Mouse (Mus musculus): ENCODE measurements around the gene Galnt10.
"Not testable (repeated sequence)": the region's sequence is repeated elsewhere in the genome, so short reads cannot be mapped to it uniquely, and the experiment has no call there.

Galnt10 gene

GRCm38 (mm10) chr11:57800971-57801765 lies 155.9 kb downstream of the Galnt10 start, which contains the start of gene Sap30l:
Sap30l (plus strand) TSS chr11:57801637.
- DNase-seq = peak; percentile 96

DNA sequence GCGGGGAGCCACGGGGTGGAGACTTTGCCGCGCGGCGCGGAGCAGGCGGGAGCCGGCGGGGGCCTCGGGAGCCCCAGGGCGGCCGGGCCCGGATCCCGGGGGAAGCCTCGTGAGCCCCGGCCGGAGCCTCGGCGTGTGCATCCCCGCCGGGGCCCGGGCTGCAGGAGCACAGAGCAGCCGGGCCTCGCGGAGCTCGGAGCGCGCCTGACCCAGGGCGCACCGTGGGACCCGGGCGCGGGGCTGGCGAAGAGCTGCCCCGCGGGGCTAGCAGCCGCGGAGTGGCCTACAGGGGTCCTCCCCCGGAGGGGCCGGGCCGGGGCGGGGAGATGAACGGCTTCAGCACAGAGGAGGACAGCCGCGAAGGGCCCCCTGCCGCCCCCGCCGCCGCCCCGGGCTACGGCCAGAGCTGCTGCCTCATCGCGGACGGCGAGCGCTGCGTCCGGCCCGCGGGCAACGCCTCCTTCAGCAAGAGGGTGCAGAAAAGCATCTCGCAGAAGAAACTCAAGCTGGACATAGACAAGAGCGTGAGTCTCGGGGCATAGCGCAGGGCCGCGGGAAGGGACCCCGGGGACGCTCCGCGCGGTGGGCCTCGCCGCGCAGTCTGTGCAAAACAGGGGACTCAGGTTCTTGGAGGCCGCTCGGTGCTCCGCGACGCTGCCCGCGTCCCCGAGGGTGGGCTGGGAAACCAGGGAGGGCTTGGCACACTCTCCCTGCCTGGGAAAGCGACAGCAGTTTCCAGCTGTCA lies 156.7 kb downstream of the Galnt10 start:
- peak; percentile 54 for DNase-seq

- DNase-seq = peak; percentile 37
These were observed 157.2 kb downstream of the Galnt10 start for GRCm38 (mm10) chr11:57802511-57802870.

- DNase-seq = no peak
These were observed 159.8 kb downstream of the Galnt10 start for GRCm38 (mm10) chr11:57805047-57805446.

- no peak for DNase-seq
These were observed 163.9 kb downstream of the Galnt10 start for GRCm38 (mm10) chr11:57809017-57809731.

DNA sequence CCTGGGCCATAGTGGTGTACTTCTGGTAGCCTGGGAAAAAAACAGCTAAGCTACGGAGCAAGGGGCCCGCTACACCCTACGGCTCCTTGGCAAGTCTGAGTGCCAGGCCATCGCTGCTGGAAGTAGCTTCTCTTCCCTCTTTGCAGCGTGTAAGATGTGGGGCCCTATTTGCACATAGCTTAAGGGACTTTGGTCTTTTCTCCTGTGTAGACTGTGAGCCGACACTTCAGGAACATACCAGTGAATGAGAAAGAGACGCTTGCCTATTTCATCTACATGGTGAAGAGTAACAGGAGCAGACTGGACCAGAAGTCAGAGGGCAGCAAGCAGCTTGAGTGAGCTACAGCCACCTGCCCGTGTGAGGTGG lies 164.5 kb downstream of the Galnt10 start:
- DNase-seq = no peak

GRCm38 (mm10) chr11:57811006-57811405 lies 165.8 kb downstream of the Galnt10 start:
- DNase-seq = no peak

GRCm38 (mm10) chr11:57812212-57812611 lies 167.0 kb downstream of the Galnt10 start:
- no peak for DNase-seq

DNA sequence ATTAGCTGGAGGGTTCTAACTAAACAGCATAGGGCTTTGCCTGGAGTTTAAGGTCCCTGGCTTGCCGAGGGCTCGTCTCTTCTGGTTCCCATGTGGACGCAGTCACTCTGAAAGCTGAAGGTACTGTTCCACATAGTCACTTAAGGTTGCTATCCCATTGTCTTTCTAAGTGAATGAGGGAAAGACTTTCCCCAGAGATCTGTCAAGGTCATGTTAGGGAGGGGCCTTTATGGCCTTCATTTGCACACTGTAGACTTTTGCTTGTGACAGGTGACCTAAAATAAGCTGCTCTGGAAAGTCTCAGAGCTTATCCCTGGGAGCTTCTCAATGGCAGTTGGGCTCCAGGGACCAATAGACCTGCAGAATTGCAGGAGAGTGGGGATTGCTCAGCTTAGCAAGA lies 168.4 kb downstream of the Galnt10 start:
- DNase-seq = no peak

DNA sequence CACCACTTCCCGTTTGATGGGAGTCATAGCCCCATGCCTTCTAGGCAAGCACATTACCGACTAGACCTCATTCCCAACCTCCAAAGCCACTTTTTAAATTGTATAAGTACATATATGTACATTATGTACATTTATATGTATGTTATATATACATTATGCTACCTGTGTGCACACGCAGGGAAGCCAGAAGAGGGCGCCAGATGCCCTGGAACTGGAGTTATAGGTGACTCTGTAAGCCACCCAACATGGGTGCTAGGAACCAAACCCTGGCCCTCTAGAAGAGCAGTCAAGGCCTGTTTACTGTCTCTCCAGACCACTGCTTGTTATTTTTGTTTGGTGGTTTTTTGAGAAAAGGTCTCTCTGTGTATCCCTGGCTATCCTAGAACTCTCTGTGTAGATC lies 172.9 kb downstream of the Galnt10 start:
- no peak for DNase-seq

GRCm38 (mm10) chr11:57819999-57820581 lies 174.8 kb downstream of the Galnt10 start:
- peak; percentile 42 for DNase-seq

GRCm38 (mm10) chr11:57823159-57823558 lies 177.9 kb downstream of the Galnt10 start:
- DNase-seq = not testable (repeated sequence)

DNA sequence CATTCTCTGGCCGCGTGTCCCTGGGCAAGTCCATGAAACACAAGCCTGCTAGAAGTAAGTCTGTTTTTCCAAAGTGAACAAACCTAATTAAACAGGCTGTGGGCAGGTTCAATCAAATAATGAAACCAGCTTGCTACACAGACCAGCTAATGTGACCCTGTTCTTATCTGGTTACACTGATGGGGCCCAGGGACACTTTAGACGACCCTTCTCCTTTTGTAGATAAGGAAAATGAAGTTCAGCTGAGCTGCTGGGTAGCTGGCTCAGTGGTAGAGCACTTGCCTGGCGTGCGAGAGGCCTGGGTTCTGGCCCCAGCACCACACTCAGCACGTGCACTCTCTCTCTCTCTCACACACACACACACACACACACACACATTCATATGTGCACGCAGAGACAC lies 178.5 kb downstream of the Galnt10 start:
- DNase-seq = no peak

DNA sequence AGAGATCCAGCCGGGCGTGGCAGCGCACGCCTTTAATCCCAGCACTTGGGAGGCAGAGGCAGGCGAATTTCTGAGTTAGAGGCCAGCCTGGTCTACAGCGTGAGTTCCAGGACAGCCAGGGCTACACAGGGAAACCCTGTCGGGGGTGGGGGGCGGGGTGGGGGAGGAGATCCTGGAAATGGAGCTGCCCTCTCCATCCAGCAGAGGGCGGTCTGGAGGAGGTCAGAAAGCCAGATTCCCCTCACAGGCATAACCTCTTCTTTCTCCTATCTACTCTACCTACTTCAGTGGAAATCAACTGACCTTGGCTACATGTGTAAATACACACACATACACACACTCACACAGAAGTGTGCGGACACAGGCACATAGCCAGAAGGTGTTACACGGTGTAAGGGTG lies 180.0 kb downstream of the Galnt10 start:
- DNase-seq = not testable (repeated sequence)

- no peak for DNase-seq
These were observed 182.0 kb downstream of the Galnt10 start for GRCm38 (mm10) chr11:57827048-57827914.

GRCm38 (mm10) chr11:57827915-57828545 lies 182.8 kb downstream of the Galnt10 start:
- DNase-seq = no peak

- DNase-seq = no peak
These were observed 184.0 kb downstream of the Galnt10 start for GRCm38 (mm10) chr11:57828955-57829870.

GRCm38 (mm10) chr11:57829871-57830775 lies 184.9 kb downstream of the Galnt10 start:
- DNase-seq = no peak

- DNase-seq = no peak
These were observed 186.1 kb downstream of the Galnt10 start for GRCm38 (mm10) chr11:57831281-57831781.

All from cerebellum, adult 9-11 months (tissue).